Mouse (Mus musculus) liver, adult 2 months (tissue): ENCODE results near the gene Hmga2. TPM values are rescaled to one million over a fixed set of nuclear protein-coding genes. Genes with fewer than 3 reads are reported as not detected.

Experiments used
- DNase-seq: peaks from one replicate; pipeline ENCODE4 v3.0.0-alpha.2; 2011; ENCODE audit warnings: low read depth, low spot score; ENCODE audit errors: extremely low read depth
- H3K27ac ChIP-seq: fragments of 200-500 bp; replicated peaks from 2 replicates; pipeline ENCODE4 v1.5.1; 2012; ENCODE audit warnings: low read depth, mild to moderate bottlenecking, control low read depth, inconsistent platforms, low read length; ENCODE audit not compliant: insufficient read depth
- H3K27me3 ChIP-seq: fragments of 200-500 bp; 2 replicates; pipeline ENCODE4 v1.6.1; 2012; ENCODE audit warnings: mild to moderate bottlenecking, moderate library complexity, low read length, inconsistent platforms; ENCODE audit not compliant: control insufficient read depth, insufficient read depth
- H3K36me3 ChIP-seq: fragments of 200-500 bp; 2 replicates; pipeline ENCODE4 v1.6.1; 2012; ENCODE audit warnings: low read length, inconsistent platforms; ENCODE audit not compliant: control insufficient read depth, insufficient read depth
- H3K4me1 ChIP-seq: fragments of 200-500 bp; 2 replicates; pipeline ENCODE4 v1.6.1; 2011; ENCODE audit warnings: low read length; ENCODE audit not compliant: control insufficient read depth, insufficient read depth
- H3K4me3 ChIP-seq: fragments of 200-500 bp; 2 replicates; pipeline ENCODE4 v1.5.1; 2011; ENCODE audit warnings: low read depth, mild to moderate bottlenecking, control low read depth, low read length, moderate library complexity; ENCODE audit not compliant: insufficient read depth
- H3K79me2 ChIP-seq: fragments of 200-500 bp; 2 replicates; pipeline ENCODE4 v1.6.1; 2012; ENCODE audit warnings: inconsistent platforms, mild to moderate bottlenecking, low read length, moderate library complexity; ENCODE audit not compliant: control insufficient read depth, insufficient read depth
- H3K9ac ChIP-seq: fragments of 200-500 bp; 2 replicates; pipeline ENCODE4 v1.6.1; 2012; ENCODE audit warnings: low read depth, mild to moderate bottlenecking, control low read depth, inconsistent platforms, low read length
- CTCF ChIP-seq: fragments of 200-500 bp; IDR thresholded peaks from 2 replicates; pipeline ENCODE4 v1.5.1; 2011; ENCODE audit warnings: low read depth, low read length, control low read depth
- POLR2A ChIP-seq: fragments of 200-500 bp; IDR thresholded peaks from 2 replicates; pipeline ENCODE4 v1.6.1; 2011; ENCODE audit warnings: low read length, control low read depth; ENCODE audit not compliant: insufficient read depth; ENCODE audit errors: extremely low read depth
- WGBS: fragments of 180-500 bp; shearing (Covaris S2); methylation state at CpG from one replicate; pipeline ENCODE4 v1.1.7; 2018; 5-methylcytosine and 5-hydroxymethylcytosine counted together
- polyA plus RNA-seq: library from polyadenylated mRNA; depleted of rRNA; stranded (reverse); fragments of >200 nt; gene quantifications from 2 replicates; pipeline ENCODE4 v1.2.3, GENCODE M21; 2012
- total RNA-seq: library from RNA; depleted of rRNA; stranded (reverse); fragments of >200 nt; gene quantifications from 2 replicates; pipeline ENCODE4 v1.2.3, GENCODE M21; 2014

Hmga2 gene
- total and polyA plus RNA-seq, 2 experiments = 0.05 TPM; not detected in 1

GRCm38 (mm10) chr10:120488526-120488925 lies 12.3 kb upstream of the Hmga2 start:
- WGBS = 84% methylated on average over 4 of the region's 4 CpGs
- no peak for DNase-seq
- H3K27ac ChIP-seq = no peak overlapping the region
- H3K36me3 ChIP-seq = no peaks in the 10 kb centered on the region
- no peaks in the 10 kb centered on the region for H3K4me1 ChIP-seq
- H3K9ac ChIP-seq = no peak overlapping the region
- H3K27me3 ChIP-seq = no peaks in the 10 kb centered on the region
- TF ChIP-seq CTCF (no peak), POLR2A (no peak)
- H3K4me3 ChIP-seq = no peak overlapping the region
- H3K79me2 ChIP-seq = no peaks in the 10 kb centered on the region

GRCm38 (mm10) chr10:120487881-120488280 lies 11.6 kb upstream of the Hmga2 start:
- H3K27me3 ChIP-seq = no peaks in the 10 kb centered on the region
- no peaks in the 10 kb centered on the region for H3K4me1 ChIP-seq
- no peak overlapping the region for H3K9ac ChIP-seq
- DNase-seq = no peak
- 100% methylated on average over 1 of the region's 1 CpGs for WGBS
- no peaks in the 10 kb centered on the region for H3K36me3 ChIP-seq
- no peaks in the 10 kb centered on the region for H3K79me2 ChIP-seq
- no peak overlapping the region for H3K4me3 ChIP-seq
- H3K27ac ChIP-seq = no peak overlapping the region
- TF ChIP-seq CTCF (no peak), POLR2A (no peak)

GRCm38 (mm10) chr10:120485461-120485860 lies 9.2 kb upstream of the Hmga2 start:
- Histone ChIP-seq H3K27ac (no peak overlapping the region), H3K79me2 (no peaks in the 10 kb centered on the region), H3K36me3 (no peaks in the 10 kb centered on the region), H3K9ac (no peak overlapping the region), H3K4me1 (no peaks in the 10 kb centered on the region), H3K4me3 (no peak overlapping the region), H3K27me3 (no peaks in the 10 kb centered on the region)
- DNase-seq = no peak
- WGBS = 50% methylated on average over 1 of the region's 1 CpGs
- TF ChIP-seq CTCF (no peak), POLR2A (no peak)

GRCm38 (mm10) chr10:120484144-120484543 lies 7.9 kb upstream of the Hmga2 start:
- Histone ChIP-seq H3K36me3 (no peaks in the 10 kb centered on the region), H3K79me2 (no peaks in the 10 kb centered on the region), H3K27ac (no peak overlapping the region), H3K9ac (no peak overlapping the region), H3K4me3 (no peak overlapping the region), H3K27me3 (no peaks in the 10 kb centered on the region), H3K4me1 (no peaks in the 10 kb centered on the region)
- TF ChIP-seq POLR2A (no peak), CTCF (no peak)
- WGBS = 61% methylated on average over 4 of the region's 4 CpGs
- DNase-seq = no peak

GRCm38 (mm10) chr10:120478164-120478563 lies 1.9 kb upstream of the Hmga2 start:
- no peak for DNase-seq

GRCm38 (mm10) chr10:120477501-120477900 lies 1.2 kb upstream of the Hmga2 start:
- no peak for TF ChIP-seq CTCF
- TF ChIP-seq POLR2A = no peak
- Histone ChIP-seq H3K4me1 (peaks cover 10% of the 10 kb centered on the region), H3K79me2 (no peaks in the 10 kb centered on the region), H3K9ac (no peak overlapping the region), H3K27me3 (peaks cover 31% of the 10 kb centered on the region), H3K36me3 (no peaks in the 10 kb centered on the region), H3K27ac (no peak overlapping the region), H3K4me3 (peak overlapping the region; percentile 12; the same call in 1 of the 2 replicates)
- WGBS = under 1% methylated on average over 21 of the region's 21 CpGs
- DNase-seq = no peak

More at GRCm38 (mm10) chr10:120478164-120478563, 1.9 kb upstream of the Hmga2 start:
- Histone ChIP-seq H3K4me3 (no peak overlapping the region), H3K27ac (no peak overlapping the region), H3K79me2 (no peaks in the 10 kb centered on the region), H3K4me1 (peaks cover 10% of the 10 kb centered on the region), H3K27me3 (peaks cover 31% of the 10 kb centered on the region), H3K36me3 (no peaks in the 10 kb centered on the region), H3K9ac (no peak overlapping the region)
- WGBS = 3% methylated on average over 16 of the region's 16 CpGs
- TF ChIP-seq POLR2A = no peak
- TF ChIP-seq CTCF = no peak
